ENCODE assay signal across 19 mouse cellular contexts in the genomic region with DNA sequence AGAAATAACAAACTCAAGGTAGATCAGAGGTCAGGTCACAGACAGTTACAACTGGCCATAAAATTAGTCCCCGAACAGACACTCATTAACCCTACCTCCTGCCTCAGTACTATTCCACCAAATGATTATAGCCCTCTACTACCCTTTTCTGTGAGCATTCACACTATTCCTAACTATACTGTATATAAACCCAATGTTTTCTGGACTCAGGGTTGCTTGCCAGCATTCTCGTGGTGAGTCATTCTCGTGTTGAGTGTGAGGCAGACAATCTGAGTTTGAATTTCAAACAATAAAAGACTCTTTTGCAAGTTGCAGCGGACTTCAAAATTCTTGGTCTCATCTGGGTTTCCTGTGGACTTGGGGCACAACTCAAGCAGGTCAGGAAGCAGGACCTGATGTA.
DNase-seq lines count a peak whose midpoint lies in the region; ATAC-seq and TF ChIP-seq lines count a peak whose summit lies in the region.
"Had no signal": no experiment of that assay in that cellular context is flagged by ENCODE, and none has a peak within 500 bp of the region (broad histone marks: within the 10 kb centered on the region; RNA-seq: fewer than 3 reads in every experiment).

No protein-coding gene starts in this region.

- intact Hi-C loops in left cerebral cortex, postnatal 14 days (cut with DNase I) = no loop called here

- DNase-seq in adrenal gland, postnatal 14 days = peak; percentile 9
- no peak for DNase-seq in adrenal gland, adult 18-20 months (ENCODE audit: low spot score in 2 of 2)
- peak; percentile 6 to 8 for DNase-seq in left cerebral cortex, postnatal 14 days (ENCODE audit: low spot score in 2 of 2)
- no peak for DNase-seq in left cerebral cortex, adult 8-10 months (ENCODE audit: low spot score in 2 of 2)
- DNase-seq in 3134 (ENCODE audit: extremely low read depth, insufficient read length, low spot score) = peak; percentile 6
- no peak for DNase-seq in kidney, adult 2 months
- DNase-seq: B cell, adult 2 months; cerebellum, adult 9-10 months; lung, embryonic 14.5 days; thymus, adult 18-20 months had no signal

- H3K4me1 ChIP-seq in embryonic fibroblast, embryonic 13.5 days (ENCODE audit: control insufficient read depth, insufficient read depth, low read length) = peaks cover 3% of the 10 kb centered on the region; the same call in 1 of the 2 replicates
- peaks cover 6% of the 10 kb centered on the region; the same call in 1 of the 2 replicates for H3K4me1 ChIP-seq in kidney, adult 2 months (ENCODE audit: control insufficient read depth, insufficient read depth, low read length)
- H3K4me1 ChIP-seq: embryonic facial prominence, embryonic 13.5 days; heart, embryonic 12.5 days; intestine, embryonic 15.5 days; kidney, embryonic 15.5 days; megakaryocyte, embryonic 14.5 days had no signal

- no peak for TF ChIP-seq CTCF in embryonic fibroblast, embryonic 13.5 days (IDR thresholded peaks at IDR 0.05; ENCODE audit: borderline replicate concordance, insufficient read depth, low read length)
- TF ChIP-seq CTCF in kidney, adult 2 months (conservative IDR thresholded peaks at IDR 0.05; ENCODE audit: insufficient read depth, insufficient read length, low read depth, low read length) = no peak

- no peak overlapping the region for H3K4me3 ChIP-seq in embryonic fibroblast, embryonic 13.5 days (ENCODE audit: insufficient read depth, low read length)
- H3K4me3 ChIP-seq in kidney, adult 2 months (ENCODE audit: insufficient read depth, low read depth, low read length) = no peak overlapping the region
- H3K4me3 ChIP-seq: embryonic facial prominence, embryonic 13.5 days; heart, embryonic 12.5 days; intestine, embryonic 15.5 days; kidney, embryonic 15.5 days; megakaryocyte, embryonic 14.5 days had no signal

- WGBS in kidney, adult 2 months = 65% methylated on average over 4 of the region's 4 CpGs

- no peak for TF ChIP-seq POLR2A in embryonic fibroblast, embryonic 13.5 days (IDR thresholded peaks at IDR 0.05; ENCODE audit: low read depth, low read length)
- no peak for TF ChIP-seq POLR2A in kidney, adult 2 months (IDR thresholded peaks at IDR 0.05; ENCODE audit: low read depth, low read length)

- ATAC-seq in monocyte, adult 5-6 weeks (replicated peaks; ENCODE audit: insufficient number of reproducible peaks, low FRiP score, low TSS enrichment, poor library complexity, severe bottlenecking) = no peak
- ATAC-seq: activated CD4-positive, CD25-positive, alpha-beta regulatory T cell, adult 4 months; intestine, embryonic 15.5 days had no signal

- peak overlapping the region; percentile 81 for H3K27ac ChIP-seq in embryonic fibroblast, embryonic 13.5 days (ENCODE audit: insufficient read depth, low read length)
- no peak overlapping the region for H3K27ac ChIP-seq in kidney, adult 2 months (ENCODE audit: insufficient read depth, low read depth, low read length)
- H3K27ac ChIP-seq: embryonic facial prominence, embryonic 13.5 days; hindbrain, embryonic 14.5 days; intestine, embryonic 15.5 days; kidney, embryonic 15.5 days had no signal

- no peaks in the 10 kb centered on the region for H3K27me3 ChIP-seq in kidney, adult 2 months (replicated peaks; ENCODE audit: control insufficient read depth, insufficient read depth, low read length)
- H3K27me3 ChIP-seq: embryonic facial prominence, embryonic 13.5 days; heart, embryonic 12.5 days; intestine, embryonic 15.5 days; kidney, embryonic 15.5 days; megakaryocyte, embryonic 14.5 days had no signal

- no peaks in the 10 kb centered on the region for H3K36me3 ChIP-seq in kidney, adult 2 months (ENCODE audit: control insufficient read depth, insufficient read depth, low read length)
- H3K36me3 ChIP-seq: embryonic facial prominence, embryonic 13.5 days; heart, embryonic 12.5 days; intestine, embryonic 15.5 days; kidney, embryonic 15.5 days had no signal

Comparison
In these comparisons a context has a peak if more than half of its experiments do, and no peak if none do; other contexts are left out.
1. DNase-seq: peak in adrenal gland, postnatal 14 days (single experiment), left cerebral cortex, postnatal 14 days (2 of 2) and 3134 (single experiment); none in adrenal gland, adult 18-20 months (0 of 2), left cerebral cortex, adult 8-10 months (0 of 2) and kidney, adult 2 months (single experiment).